Mouse (Mus musculus): ENCODE measurements around the gene Upk3bl.
"Not testable (repeated sequence)": the region's sequence is repeated elsewhere in the genome, so short reads cannot be mapped to it uniquely, and the experiment has no call there.

Upk3bl gene

DNA sequence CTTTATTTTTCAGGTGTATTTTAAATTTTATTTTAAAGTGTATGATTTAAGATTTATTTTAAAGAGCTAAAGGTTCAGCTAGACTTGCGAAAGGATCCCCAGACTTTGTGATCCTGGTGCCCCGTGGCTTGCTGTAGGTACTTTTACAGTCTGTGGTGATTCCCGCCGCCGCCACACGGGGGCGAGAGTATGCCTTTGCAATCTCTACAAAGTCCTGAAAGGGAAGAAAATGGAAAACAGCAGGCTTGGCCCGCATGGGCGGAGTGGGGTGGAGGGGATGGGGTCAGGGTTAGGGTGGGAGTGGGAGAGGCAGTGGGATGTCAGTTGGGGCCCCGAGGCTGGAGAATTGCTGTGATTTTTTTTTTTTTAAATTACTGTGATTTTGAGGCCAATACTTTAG lies 8.3 kb upstream of the Upk3bl start:
- DNase-seq (ENCODE audit: low spot score), result peak; percentile 64

- DNase-seq (ENCODE audit: low spot score), result not testable (repeated sequence)
Observed at GRCm38 (mm10) chr5:136048541-136048940, 5.8 kb upstream of the Upk3bl start.

- DNase-seq (ENCODE audit: low spot score), result no peak
Observed at GRCm38 (mm10) chr5:136049926-136050325, 4.4 kb upstream of the Upk3bl start.

GRCm38 (mm10) chr5:136051231-136052085 lies 2.8 kb upstream of the Upk3bl start:
- DNase-seq (ENCODE audit: low spot score), result no peak

- no peak for DNase-seq (ENCODE audit: low spot score)
Observed at GRCm38 (mm10) chr5:136052861-136053655, 1.2 kb upstream of the Upk3bl start.

GRCm38 (mm10) chr5:136056062-136056461 lies 1.8 kb downstream of the Upk3bl start:
- DNase-seq (ENCODE audit: low spot score), result no peak

- no peak for DNase-seq (ENCODE audit: low spot score)
Observed at GRCm38 (mm10) chr5:136057085-136057484, 2.8 kb downstream of the Upk3bl start.

- peak; percentile 56 for DNase-seq (ENCODE audit: low spot score)
Observed at GRCm38 (mm10) chr5:136061567-136061966, 7.3 kb downstream of the Upk3bl start.

DNA sequence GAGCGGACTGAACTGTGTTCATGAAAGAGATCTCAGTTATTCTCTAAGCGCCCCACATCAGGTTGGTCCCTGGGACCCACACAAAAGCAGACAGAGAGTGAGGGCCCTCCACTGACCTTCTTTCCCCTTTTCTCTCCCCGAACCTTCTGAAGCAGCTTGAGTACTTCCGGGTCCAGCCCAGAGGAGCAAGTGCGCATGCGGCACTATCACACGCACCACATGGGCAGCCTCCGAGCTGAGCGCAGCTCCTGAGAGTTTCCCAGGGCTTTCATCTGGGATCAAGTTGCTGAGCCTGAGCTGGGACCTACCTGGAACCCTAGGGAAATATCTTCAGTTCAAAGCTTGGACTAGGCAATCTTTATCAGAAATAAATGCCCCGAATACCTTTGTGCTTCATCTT lies 9.6 kb downstream of the Upk3bl start:
- no peak for DNase-seq (ENCODE audit: low spot score)

DNA sequence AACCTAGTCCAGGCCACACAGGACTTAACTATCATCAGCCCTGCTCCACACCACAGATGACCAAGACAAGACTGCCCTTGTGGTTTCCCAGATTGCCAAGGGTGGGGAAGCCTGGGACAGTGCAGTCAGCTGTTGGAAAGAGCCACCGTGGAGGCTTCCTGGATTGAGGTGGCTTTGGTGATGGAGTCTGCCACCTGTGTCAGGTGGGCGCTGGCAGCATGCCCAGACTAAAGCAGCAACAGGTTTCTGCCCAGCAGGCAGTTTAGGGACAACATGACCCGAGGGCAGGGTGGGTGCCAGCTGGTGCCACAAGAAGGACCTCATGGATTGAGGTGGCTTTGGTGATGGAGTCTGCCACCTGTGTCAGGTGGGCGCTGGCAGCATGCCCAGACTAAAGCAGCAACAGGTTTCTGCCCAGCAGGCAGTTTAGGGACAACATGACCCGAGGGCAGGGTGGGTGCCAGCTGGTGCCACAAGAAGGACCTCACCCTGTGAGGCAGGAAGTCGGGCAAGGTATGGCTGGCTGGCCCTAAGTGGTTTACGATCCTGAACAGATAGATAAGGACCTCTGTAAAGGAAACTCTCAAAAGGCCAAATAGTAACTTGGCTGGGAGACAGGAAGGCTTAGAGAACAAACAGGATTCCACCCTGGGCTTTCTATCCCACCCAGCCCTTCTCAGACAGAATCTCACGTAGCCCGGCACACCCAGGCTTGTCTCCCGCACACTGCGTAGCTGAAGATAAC lies 12.3 kb downstream of the Upk3bl start:
- DNase-seq (ENCODE audit: low spot score), result not testable (repeated sequence)

- no peak for DNase-seq (ENCODE audit: low spot score)
Observed at GRCm38 (mm10) chr5:136069411-136069810, 15.1 kb downstream of the Upk3bl start.

- no peak for DNase-seq (ENCODE audit: low spot score)
Observed at GRCm38 (mm10) chr5:136073051-136073450, 18.8 kb downstream of the Upk3bl start.

DNA sequence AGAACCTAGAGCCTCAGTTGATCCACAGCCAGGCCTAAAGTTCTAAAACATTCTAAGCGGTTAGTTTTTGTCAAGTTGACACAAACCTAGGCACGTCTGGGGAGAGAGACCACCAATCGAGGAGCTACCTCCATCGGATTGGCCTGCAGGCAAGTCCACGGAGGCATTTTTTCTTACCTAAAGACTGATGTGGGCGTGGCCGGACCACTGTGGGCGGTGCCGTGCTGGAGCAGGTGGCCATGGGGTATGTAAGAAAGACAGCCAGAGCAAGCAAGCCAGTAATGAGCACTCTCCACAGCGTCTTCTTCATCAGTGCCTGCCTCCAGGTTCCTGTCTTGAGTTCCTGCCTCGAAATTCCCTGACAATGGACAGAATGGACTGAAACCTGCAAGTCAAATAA lies 19.2 kb downstream of the Upk3bl start:
- DNase-seq (ENCODE audit: low spot score), result no peak

GRCm38 (mm10) chr5:136075076-136075475 lies 20.8 kb downstream of the Upk3bl start:
- DNase-seq (ENCODE audit: low spot score), result no peak

DNA sequence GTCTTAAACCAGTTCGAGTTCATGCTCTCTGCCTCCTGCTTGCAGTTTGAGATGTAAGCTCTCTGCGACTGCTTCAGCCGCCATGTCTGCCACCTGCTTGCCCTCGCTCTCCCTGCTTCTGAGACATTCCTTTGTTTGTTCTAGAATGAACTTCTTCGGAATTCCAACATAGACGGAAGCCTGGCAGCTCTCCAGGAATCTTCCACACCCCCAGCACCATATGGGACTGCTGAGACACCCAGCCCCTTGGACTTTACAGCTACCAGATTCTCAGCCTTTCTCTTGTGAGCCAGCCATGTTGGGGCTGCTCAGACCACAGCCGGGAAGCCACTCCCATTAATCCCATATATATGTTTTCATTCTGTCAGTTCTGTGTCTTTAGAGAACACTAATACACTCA lies 22.0 kb downstream of the Upk3bl start:
- no peak for DNase-seq (ENCODE audit: low spot score)

GRCm38 (mm10) chr5:136077001-136077550 lies 22.8 kb downstream of the Upk3bl start:
- no peak for DNase-seq (ENCODE audit: low spot score)

GRCm38 (mm10) chr5:136078136-136078535 lies 23.8 kb downstream of the Upk3bl start:
- DNase-seq (ENCODE audit: low spot score), result no peak

DNA sequence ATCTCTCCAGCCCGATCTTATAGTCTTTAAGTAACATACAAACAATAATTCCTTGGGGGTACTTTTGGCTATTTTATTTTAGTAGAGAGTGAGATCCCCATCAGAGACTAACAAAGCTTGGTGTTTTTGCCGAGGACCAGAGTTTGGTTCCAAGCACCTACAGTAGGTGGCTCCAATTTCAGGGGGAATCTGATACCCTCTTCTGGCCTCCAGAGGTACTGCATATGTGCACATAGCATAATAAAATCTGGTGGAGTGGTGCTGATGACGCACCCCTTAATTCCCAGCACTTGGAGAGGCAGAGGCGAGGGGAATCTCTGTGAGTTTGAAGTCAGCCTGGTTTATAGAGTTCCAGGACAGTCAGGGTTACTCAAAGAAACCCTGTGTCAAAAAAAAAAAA lies 28.1 kb downstream of the Upk3bl start:
- no peak for DNase-seq (ENCODE audit: low spot score)

GRCm38 (mm10) chr5:136083669-136084107 lies 29.4 kb downstream of the Upk3bl start, which contains the start of gene Rasa4:
Gene Rasa4 (plus strand): TSS chr5:136083916.
- peak; percentile 86 for DNase-seq (ENCODE audit: low spot score)

- DNase-seq (ENCODE audit: low spot score), result no peak
Observed at GRCm38 (mm10) chr5:136084144-136084881, 30.0 kb downstream of the Upk3bl start.
